Mouse (Mus musculus): ENCODE measurements around the gene Gng12.

GRCm38 (mm10) chr6:67021308-67021707, 125.1 kb downstream of the Gng12 start:
- no peak for TF ChIP-seq CTCF (IDR thresholded peaks at IDR 0.05)
- no peak for TF ChIP-seq EP300 (IDR thresholded peaks at IDR 0.05; ENCODE audit: insufficient read depth, low read depth, low read length)

All from heart, adult 2 months (tissue).